Mouse (Mus musculus) kidney, adult 2 months (tissue): Measurements from ENCODE around the gene Gbx2.

Experiments
- CTCF ChIP-seq: fragments of 200-500 bp; conservative IDR thresholded peaks from 2 replicates; pipeline ENCODE4 v1.5.1; 2011; ENCODE audit warnings: low read depth, mild to moderate bottlenecking, control low read depth, low read length, moderate library complexity, mixed read lengths; ENCODE audit not compliant: insufficient read depth, insufficient read length
- POLR2A ChIP-seq: fragments of 200-500 bp; IDR thresholded peaks from one replicate; pipeline ENCODE4 v1.6.1; 2011; ENCODE audit warnings: low read depth, low read length, control low read depth

- TF ChIP-seq CTCF (no peak), POLR2A (no peak)
Observed at GRCm38 (mm10) chr1:89912392-89912791, 18.6 kb downstream of the Gbx2 start.
